Mouse (Mus musculus) midbrain, embryonic 11.5 days (tissue): ENCODE measurements around the gene Slc3a2. TPM values are rescaled to one million over a fixed set of nuclear protein-coding genes. Genes with fewer than 3 reads are reported as not detected.
A peak's percentile ranks its signal among the peaks of the same experiment; 100 is the strongest.

Experiments
- ATAC-seq: fragments of 200-750 bp; cut with Nextera tagmentation; 2 replicates; pipeline ENCODE4 v1.8.0; 2017; ENCODE audit warnings: moderate TSS enrichment, moderate library complexity; ENCODE audit not compliant: low FRiP score
- DNase-seq: peaks from one replicate; pipeline ENCODE4 v3.0.0; 2015; ENCODE audit warnings: low spot score; ENCODE audit errors: missing footprints
- H3K27ac ChIP-seq: fragments of 300-500 bp; sonication (generic); 2 replicates; pipeline ENCODE4 v1.5.1; 2014; ENCODE audit warnings: low read depth, low read length
- H3K27me3 ChIP-seq: fragments of 300-500 bp; sonication (generic); 2 replicates; pipeline ENCODE4 v1.6.1; 2014; ENCODE audit warnings: mild to moderate bottlenecking, low read length, moderate library complexity, mixed read lengths; ENCODE audit not compliant: control insufficient read depth, insufficient read depth
- H3K36me3 ChIP-seq: fragments of 300-500 bp; sonication (generic); 2 replicates; pipeline ENCODE4 v1.6.1; 2014; ENCODE audit warnings: mild to moderate bottlenecking, low read length, moderate library complexity, mixed read lengths; ENCODE audit not compliant: control insufficient read depth, insufficient read depth
- H3K4me1 ChIP-seq: fragments of 300-500 bp; sonication (generic); 2 replicates; pipeline ENCODE4 v1.6.1; 2014; ENCODE audit warnings: low read length; ENCODE audit not compliant: control insufficient read depth, insufficient read depth
- H3K4me2 ChIP-seq: fragments of 300-500 bp; sonication (generic); 2 replicates; pipeline ENCODE4 v1.6.1; 2014; ENCODE audit warnings: mild to moderate bottlenecking, moderate library complexity
- H3K4me3 ChIP-seq: fragments of 300-500 bp; sonication (generic); 2 replicates; pipeline ENCODE4 v1.5.1; 2014; ENCODE audit warnings: low read depth, low read length
- H3K9ac ChIP-seq: fragments of 300-500 bp; sonication (generic); 2 replicates; pipeline ENCODE4 v1.6.1; 2014; ENCODE audit warnings: low read length
- H3K9me3 ChIP-seq: fragments of 300-500 bp; sonication (generic); 2 replicates; pipeline ENCODE4 v1.6.1; 2016; ENCODE audit warnings: low read length; ENCODE audit not compliant: control insufficient read depth
- WGBS: fragments of 180-500 bp; shearing (Covaris S2); extraction: QIAGEN DNeasy Blood & Tissue Kit; methylation state at CpG from one replicate; pipeline ENCODE4 v1.1.7; 2014; 5-methylcytosine and 5-hydroxymethylcytosine counted together
- polyA plus RNA-seq: library from polyadenylated mRNA; unstranded; fragments of >200 nt; fragmentation: Nextera tagmentation; extraction: Ambion mirVana; gene quantifications from 2 replicates; pipeline ENCODE4 v1.2.1, GENCODE M21; 2014

Gene Slc3a2
- 139 and 142 TPM in 2 replicates for polyA plus RNA-seq

- peak within 1 kb of the TSS; percentile 90 for H3K4me3 ChIP-seq
- ATAC-seq = peak; percentile 95
- H3K36me3 ChIP-seq = peaks cover 8% of the 10 kb centered on the region
- under 1% methylated on average over 50 of the region's 50 CpGs for WGBS
- H3K27me3 ChIP-seq = no peaks in the 10 kb centered on the region
- H3K4me2 ChIP-seq = peak within 1 kb of the TSS; percentile 67
- peaks cover 14% of the 10 kb centered on the region for H3K4me1 ChIP-seq
- peak within 1 kb of the TSS; percentile 99 for H3K9ac ChIP-seq
- DNase-seq = peak; percentile 99
- H3K27ac ChIP-seq = peak within 1 kb of the TSS; percentile 82
- H3K9me3 ChIP-seq = no peaks in the 10 kb centered on the region
These were observed at the start of gene Slc3a2 for GRCm38 (mm10) chr19:8722907-8723573. Slc3a2 (minus strand) TSS chr19:8723369.

GRCm38 (mm10) chr19:8770567-8771270 lies 47.5 kb upstream of the Slc3a2 start, which contains the start of gene Tmem223:
Tmem223 (plus strand) TSS chr19:8770996.
- Histone ChIP-seq H3K27ac (peak within 1 kb of the TSS; percentile 77), H3K9me3 (no peaks in the 10 kb centered on the region), H3K4me2 (peak within 1 kb of the TSS; percentile 83), H3K4me3 (peak within 1 kb of the TSS; percentile 89), H3K27me3 (no peaks in the 10 kb centered on the region), H3K9ac (peak within 1 kb of the TSS; percentile 98), H3K36me3 (peaks cover 39% of the 10 kb centered on the region), H3K4me1 (peaks cover 29% of the 10 kb centered on the region)
- peak; percentile 53 for ATAC-seq
- DNase-seq = peak; percentile 97
- WGBS = 23% methylated on average over 29 of the region's 29 CpGs

- DNase-seq = no peak
- Histone ChIP-seq H3K27ac (no peak overlapping the region), H3K9ac (no peak overlapping the region), H3K4me1 (peaks cover 4% of the 10 kb centered on the region), H3K4me2 (no peak overlapping the region), H3K36me3 (peaks cover 66% of the 10 kb centered on the region), H3K4me3 (no peak overlapping the region), H3K27me3 (no peaks in the 10 kb centered on the region), H3K9me3 (no peaks in the 10 kb centered on the region)
- 96% methylated on average over 9 of the region's 9 CpGs for WGBS
- no peak for ATAC-seq
These were observed 42.4 kb upstream of the Slc3a2 start for GRCm38 (mm10) chr19:8765562-8765961.

GRCm38 (mm10) chr19:8763276-8763675 lies 40.1 kb upstream of the Slc3a2 start:
- Histone ChIP-seq H3K36me3 (peaks cover 54% of the 10 kb centered on the region), H3K27ac (no peak overlapping the region), H3K9ac (no peak overlapping the region), H3K27me3 (no peaks in the 10 kb centered on the region), H3K4me1 (peaks cover 2% of the 10 kb centered on the region), H3K4me2 (no peak overlapping the region), H3K9me3 (no peaks in the 10 kb centered on the region), H3K4me3 (no peak overlapping the region)
- ATAC-seq (no peak), DNase-seq (no peak)
- 96% methylated on average over 4 of the region's 4 CpGs for WGBS

DNA sequence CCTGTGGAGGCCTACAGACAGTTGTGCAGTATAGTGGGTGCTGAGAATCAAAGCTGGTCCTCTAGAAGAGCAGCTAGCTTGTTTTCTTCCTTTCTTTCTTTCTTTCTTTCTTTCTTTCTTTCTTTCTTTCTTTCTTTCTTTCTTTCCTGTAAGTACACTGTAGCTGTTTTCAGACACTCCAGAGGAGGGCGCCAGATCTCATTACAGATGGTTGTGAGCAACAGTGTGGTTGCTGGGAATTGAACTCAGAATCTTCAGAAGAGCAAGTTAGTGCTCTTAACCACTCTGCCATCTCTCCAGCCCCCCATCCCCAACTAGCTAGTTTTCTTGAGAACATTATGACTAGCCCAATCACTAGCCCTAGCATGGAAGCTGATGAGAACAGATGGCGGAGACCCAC lies 37.6 kb upstream of the Slc3a2 start:
- WGBS = 92% methylated on average over 2 of the region's 2 CpGs
- no peak overlapping the region for H3K4me3 ChIP-seq
- peaks cover 10% of the 10 kb centered on the region for H3K4me1 ChIP-seq
- no peak overlapping the region for H3K4me2 ChIP-seq
- H3K9me3 ChIP-seq = no peaks in the 10 kb centered on the region
- H3K27ac ChIP-seq = no peak overlapping the region
- peaks cover 30% of the 10 kb centered on the region for H3K36me3 ChIP-seq
- H3K27me3 ChIP-seq = no peaks in the 10 kb centered on the region
- ATAC-seq = no peak
- no peak overlapping the region for H3K9ac ChIP-seq
- no peak for DNase-seq

GRCm38 (mm10) chr19:8758899-8759298 lies 35.7 kb upstream of the Slc3a2 start:
- Histone ChIP-seq H3K27ac (no peak overlapping the region), H3K4me2 (no peak overlapping the region), H3K36me3 (peaks cover 19% of the 10 kb centered on the region), H3K27me3 (no peaks in the 10 kb centered on the region), H3K4me3 (no peak overlapping the region), H3K9ac (no peak overlapping the region), H3K4me1 (peaks cover 10% of the 10 kb centered on the region), H3K9me3 (no peaks in the 10 kb centered on the region)
- DNase-seq (no peak), ATAC-seq (no peak)
- 89% methylated on average over 2 of the region's 2 CpGs for WGBS

- Histone ChIP-seq H3K9ac (peak overlapping the region; percentile 90), H3K36me3 (peaks cover 14% of the 10 kb centered on the region), H3K27ac (peak overlapping the region; percentile 75), H3K27me3 (no peaks in the 10 kb centered on the region), H3K9me3 (no peaks in the 10 kb centered on the region), H3K4me1 (peaks cover 10% of the 10 kb centered on the region), H3K4me2 (peak overlapping the region; percentile 85), H3K4me3 (peak overlapping the region; percentile 93)
- ATAC-seq (no peak), DNase-seq (no peak)
- WGBS = 9% methylated on average over 14 of the region's 14 CpGs
These were observed 34.4 kb upstream of the Slc3a2 start for GRCm38 (mm10) chr19:8757471-8757998.

DNA sequence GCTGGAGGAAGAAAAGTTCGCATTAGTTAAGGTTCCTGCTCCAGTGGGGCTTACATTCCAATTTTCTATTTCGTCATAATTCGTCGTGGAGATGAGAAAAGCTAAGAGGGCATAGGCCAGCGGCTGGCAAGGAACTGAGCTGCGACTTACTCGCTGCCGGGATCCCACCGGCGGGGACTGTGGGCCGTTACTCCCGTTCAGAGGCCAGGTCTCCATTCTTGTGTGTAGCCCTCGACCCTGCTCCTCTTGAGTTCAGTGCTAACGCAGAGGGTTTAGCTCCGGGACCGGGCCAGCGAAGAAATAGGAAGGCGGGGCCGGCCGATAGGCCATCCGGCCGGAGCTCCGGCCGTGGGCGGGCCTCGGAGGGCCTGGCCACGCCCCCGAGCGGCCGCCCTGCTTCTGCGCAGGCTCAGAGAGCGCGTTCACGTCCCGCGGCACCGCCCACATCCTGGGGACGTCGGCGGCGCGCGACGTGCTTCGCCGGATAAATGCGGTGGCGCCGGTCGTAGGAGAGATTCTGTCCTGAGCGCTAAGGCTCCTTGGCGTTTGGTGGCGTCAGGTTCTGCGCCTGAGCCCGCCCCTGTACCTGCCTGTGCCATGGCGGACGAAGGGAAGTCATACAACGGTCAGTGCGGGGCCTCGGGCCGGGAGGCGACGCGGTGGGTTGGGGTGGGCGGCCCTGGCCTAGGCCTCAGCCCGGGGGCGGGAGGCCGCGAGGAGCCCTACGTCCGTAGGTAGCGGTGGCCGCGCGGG lies 33.6 kb upstream of the Slc3a2 start, which contains the start of gene Nxf1:
Gene Nxf1 (plus strand): TSS at position 439 of the 753 bp plus-strand sequence.
- under 1% methylated on average over 74 of the region's 75 CpGs for WGBS
- peak; percentile 97 for ATAC-seq

More for the DNA sequence above, 33.6 kb upstream of the Slc3a2 start, which contains the start of gene Nxf1:
- DNase-seq = peak; percentile 99
- Histone ChIP-seq H3K4me2 (peak within 1 kb of the TSS; percentile 85), H3K9me3 (no peaks in the 10 kb centered on the region), H3K36me3 (peaks cover 15% of the 10 kb centered on the region), H3K27ac (peak within 1 kb of the TSS; percentile 75), H3K4me3 (peak within 1 kb of the TSS; percentile 93), H3K4me1 (peaks cover 10% of the 10 kb centered on the region), H3K9ac (peak within 1 kb of the TSS; percentile 90), H3K27me3 (no peaks in the 10 kb centered on the region)
